Mouse (Mus musculus) telencephalon, adult 2 months (tissue): ENCODE measurements around the gene Prdm2.

Experiments
- DNase-seq: peaks from one replicate; pipeline ENCODE4 v3.0.0-alpha.2; 2011; ENCODE audit warnings: low read depth, low spot score

Prdm2 gene

GRCm38 (mm10) chr4:143212341-143213174 lies at the start of gene Prdm2:
TSS of gene Prdm2 (minus strand) at chr4:143212995.
- DNase-seq = no peak

- peak; percentile 28 for DNase-seq
Observed at GRCm38 (mm10) chr4:143259718-143260349, 47.0 kb upstream of the Prdm2 start.

DNA sequence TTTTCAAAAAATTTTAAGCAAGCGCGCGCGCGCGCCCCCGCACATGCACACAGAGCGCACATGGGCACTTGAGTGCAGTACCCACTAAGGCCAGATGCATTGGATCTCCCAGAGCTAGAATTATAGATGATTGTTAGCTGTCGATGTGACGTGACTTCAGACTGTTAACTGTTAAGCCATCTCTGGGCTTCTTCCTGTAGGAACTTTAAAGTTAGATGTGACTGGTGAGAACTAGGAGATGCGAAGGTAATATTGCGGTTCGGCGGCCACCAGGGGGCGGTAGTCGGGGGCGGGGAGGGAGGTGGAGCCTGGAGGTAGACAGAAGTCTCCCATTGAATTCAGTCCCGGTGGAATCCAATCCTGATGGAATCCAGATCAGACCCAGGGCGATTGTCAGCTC lies 45.7 kb upstream of the Prdm2 start:
- no peak for DNase-seq

GRCm38 (mm10) chr4:143257971-143258370 lies 45.2 kb upstream of the Prdm2 start:
- no peak for DNase-seq

DNA sequence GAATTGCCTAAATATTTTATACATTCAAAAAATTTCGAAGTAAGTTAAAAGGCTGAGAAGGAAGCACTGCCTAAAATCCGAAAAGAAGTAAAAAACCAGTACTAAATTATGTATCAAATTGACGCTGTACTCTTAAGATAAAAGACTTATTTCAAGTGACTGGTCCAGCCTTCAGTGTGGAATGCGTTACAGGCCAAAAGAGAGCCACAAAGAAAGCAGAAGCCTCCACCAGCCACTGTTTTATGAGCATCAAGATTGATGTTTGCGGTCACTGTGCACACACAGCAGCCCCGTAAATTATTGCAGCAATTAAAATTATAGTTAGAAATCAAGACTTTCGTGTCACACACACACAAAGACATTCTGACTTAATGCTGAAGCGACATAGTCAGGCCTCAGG lies 42.7 kb upstream of the Prdm2 start:
- no peak for DNase-seq

GRCm38 (mm10) chr4:143253356-143253755 lies 40.6 kb upstream of the Prdm2 start:
- DNase-seq = no peak

- no peak for DNase-seq
Observed at GRCm38 (mm10) chr4:143248050-143248449, 35.3 kb upstream of the Prdm2 start.

- no peak for DNase-seq
Observed at GRCm38 (mm10) chr4:143241294-143241693, 28.5 kb upstream of the Prdm2 start.

GRCm38 (mm10) chr4:143239615-143240201 lies 26.9 kb upstream of the Prdm2 start:
- DNase-seq = no peak

DNA sequence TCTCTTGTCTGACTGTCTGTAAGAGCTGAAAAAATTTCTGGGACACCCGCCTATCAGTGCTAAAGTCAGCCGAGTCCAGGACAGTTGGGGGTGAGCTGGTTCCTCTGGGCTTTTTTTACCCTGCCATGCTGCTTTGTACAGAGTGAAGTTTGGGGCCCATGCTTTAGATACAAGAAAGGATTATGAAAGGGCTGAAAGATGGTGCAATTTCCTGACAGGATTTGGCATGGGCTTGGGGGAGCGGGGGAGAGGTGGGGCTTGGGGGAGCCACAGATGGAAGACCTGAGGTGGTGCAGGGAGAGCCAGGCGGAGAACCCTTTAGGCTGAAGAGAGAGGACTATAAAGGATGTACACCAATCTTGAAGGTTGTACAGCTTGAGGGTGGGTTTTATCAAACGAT lies 26.3 kb upstream of the Prdm2 start:
- DNase-seq = no peak

- DNase-seq = no peak
Observed at GRCm38 (mm10) chr4:143238241-143239031, 25.6 kb upstream of the Prdm2 start.

DNA sequence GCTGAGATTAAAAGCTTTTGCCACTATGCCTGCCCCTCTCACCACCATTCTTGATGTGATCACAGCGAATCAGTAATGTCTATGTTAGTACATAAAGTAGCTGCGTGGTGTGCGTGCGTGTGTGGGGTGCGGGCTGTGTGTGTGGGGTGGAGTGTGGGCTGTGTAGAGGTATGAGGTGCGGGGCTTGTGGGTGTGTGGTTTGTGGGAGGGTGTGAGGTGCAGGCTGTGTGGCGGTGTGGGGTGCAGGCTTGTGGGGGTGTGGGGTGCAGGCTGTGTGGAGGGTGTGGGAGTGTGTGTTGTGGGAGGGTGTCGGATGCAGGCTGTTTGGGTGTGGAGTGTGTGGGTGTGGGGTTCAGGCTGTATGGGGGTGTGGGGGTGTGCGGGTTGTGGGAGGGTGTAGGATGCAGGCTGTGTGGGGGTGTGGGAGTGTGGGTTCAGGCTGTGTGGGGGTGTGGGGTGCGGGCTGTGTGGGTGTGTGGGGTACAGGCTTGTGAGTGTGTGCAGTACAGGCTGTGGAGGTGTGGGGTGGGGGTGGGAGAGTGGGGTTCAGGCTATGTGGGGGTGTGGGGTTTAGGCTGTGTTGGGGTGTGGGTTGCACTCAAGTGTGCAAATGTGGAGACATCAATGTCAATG lies 19.1 kb upstream of the Prdm2 start:
- no peak for DNase-seq

GRCm38 (mm10) chr4:143231110-143231509 lies 18.3 kb upstream of the Prdm2 start:
- DNase-seq = no peak

- no peak for DNase-seq
Observed at GRCm38 (mm10) chr4:143227976-143228375, 15.2 kb upstream of the Prdm2 start.

GRCm38 (mm10) chr4:143225886-143226285 lies 13.1 kb upstream of the Prdm2 start:
- no peak for DNase-seq

- DNase-seq = no peak
Observed at GRCm38 (mm10) chr4:143219316-143219751, 6.5 kb upstream of the Prdm2 start.

GRCm38 (mm10) chr4:143218858-143219257 lies 6.1 kb upstream of the Prdm2 start:
- no peak for DNase-seq

- DNase-seq = no peak
Observed at GRCm38 (mm10) chr4:143217189-143217588, 4.4 kb upstream of the Prdm2 start.

DNA sequence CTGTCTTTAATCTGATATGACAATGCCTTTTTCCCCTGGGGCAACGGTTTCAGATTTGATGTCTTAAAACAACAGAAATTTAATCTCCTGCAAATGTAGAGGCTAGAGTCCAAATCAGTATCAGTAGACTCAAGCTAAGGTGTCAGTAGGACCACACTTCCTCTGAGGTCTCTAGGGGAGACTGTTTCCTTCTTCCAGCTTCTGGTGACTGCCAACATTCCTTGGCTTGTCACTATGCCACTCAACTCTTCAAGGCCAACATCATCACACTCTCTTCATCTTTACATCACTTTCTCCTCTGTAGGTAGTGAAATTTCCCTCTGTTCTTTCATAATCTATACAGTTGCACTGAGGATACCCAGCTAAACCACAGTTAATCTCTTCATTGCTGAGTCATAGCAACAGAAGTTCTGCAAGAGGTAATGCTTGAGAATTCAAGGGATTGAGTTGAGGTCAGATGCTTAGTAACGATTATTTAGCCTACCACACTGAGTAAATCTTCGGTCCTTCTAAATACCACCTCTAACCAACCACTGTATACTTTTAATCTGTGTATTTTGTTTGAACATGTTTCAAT lies 1.5 kb upstream of the Prdm2 start:
- no peak for DNase-seq

GRCm38 (mm10) chr4:143213571-143213970 lies 776 bp upstream of the Prdm2 start:
- no peak for DNase-seq

GRCm38 (mm10) chr4:143213175-143213479 lies 332 bp upstream of the Prdm2 start:
- DNase-seq = no peak
